Mouse (Mus musculus) retina, postnatal 1 day (tissue): ENCODE measurements at regions not wholly inside any gene's neighbourhood (a gene's known extent, or its start where the extent isn't known, plus 50 kb on each side); places are given as distances from the start of the nearest gene placed in this dataset.
"Not testable (repeated sequence)": the region's sequence is repeated elsewhere in the genome, so short reads cannot be mapped to it uniquely, and the experiment has no call there.

Source experiments
- DNase-seq: peaks from one replicate; pipeline ENCODE4 v3.0.0-alpha.2; 2012

DNA sequence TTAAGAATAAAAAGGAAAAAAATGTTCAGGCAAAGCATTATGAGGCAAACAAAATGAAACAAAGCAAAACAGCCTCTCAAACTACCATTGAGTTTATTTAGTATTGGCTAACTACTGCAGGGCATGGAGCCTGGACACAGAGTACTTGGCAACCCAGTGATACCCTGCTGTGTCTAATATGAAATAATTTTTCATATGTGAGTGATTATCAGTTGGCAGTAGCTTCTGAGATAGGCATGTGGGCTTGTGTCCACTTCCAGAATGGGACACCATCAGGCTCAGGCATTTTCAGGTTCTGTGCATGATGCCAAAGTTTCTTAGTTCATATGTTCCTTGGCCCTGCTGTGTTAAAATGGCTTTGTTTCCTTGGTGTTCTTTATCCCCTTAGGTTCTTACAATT lies 879.0 kb upstream of the Epha6 start:
- DNase-seq = no peak

- DNase-seq = peak; percentile 2
Measured at GRCm38 (mm10) chr16:61441881-61442280, 836.5 kb upstream of the Epha6 start.

GRCm38 (mm10) chr16:61401261-61401660 lies 795.9 kb upstream of the Epha6 start:
- DNase-seq = no peak

DNA sequence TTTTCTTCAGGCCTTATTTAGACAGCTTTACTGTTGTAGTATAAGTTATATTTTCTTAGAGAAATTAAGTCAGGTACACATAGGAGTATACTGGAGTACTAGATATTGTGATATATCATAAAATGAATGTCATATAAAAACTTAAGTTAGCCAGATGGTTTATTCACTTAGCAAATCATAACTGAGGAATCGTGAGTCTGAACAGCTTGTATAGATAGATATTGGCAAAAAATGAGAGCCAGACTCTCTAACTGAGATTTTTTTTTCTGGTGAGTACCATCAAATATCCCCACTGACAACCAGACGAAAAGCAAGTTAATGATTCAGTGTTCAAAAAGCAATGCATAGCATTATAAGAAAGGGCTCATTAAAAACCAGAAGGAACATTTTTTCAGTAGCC lies 776.6 kb upstream of the Epha6 start:
- no peak for DNase-seq

DNA sequence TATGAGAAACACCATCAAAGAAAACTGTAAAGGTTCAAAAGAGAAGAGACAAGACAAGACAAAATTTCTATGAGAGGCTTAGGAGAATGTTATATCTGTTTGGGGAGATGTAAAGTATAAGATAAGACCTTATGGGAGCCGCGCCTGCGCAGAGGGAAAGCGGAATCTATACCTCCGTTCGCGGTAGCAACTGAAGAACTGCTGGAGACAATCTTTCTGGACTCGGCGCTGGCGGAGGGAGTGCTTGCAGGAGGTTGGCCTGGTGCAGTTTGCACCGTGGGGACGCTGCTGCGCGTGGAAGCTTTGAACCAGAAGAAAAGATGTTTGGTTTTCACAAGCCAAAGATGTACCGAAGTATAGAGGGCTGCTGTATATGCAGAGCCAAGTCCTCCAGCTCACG lies 771.6 kb upstream of the Epha6 start:
- DNase-seq = not testable (repeated sequence)
